Mouse (Mus musculus): ENCODE results near the gene Klkb1.

GRCm38 (mm10) chr8:45268485-45268884, 26.2 kb downstream of the Klkb1 start:
- TF ChIP-seq CTCF (IDR thresholded peaks at IDR 0.05; ENCODE audit: low read depth) (no peak), EP300 (IDR thresholded peaks at IDR 0.05; ENCODE audit: low read depth) (no peak)

Data from heart, postnatal 0 days (tissue).